Mouse (Mus musculus): ENCODE measurements around the gene Chfr.

GRCm38 (mm10) chr5:110220331-110220730 is 84.7 kb downstream of the Chfr start:
- TF ChIP-seq CTCF (IDR thresholded peaks at IDR 0.05) (no peak), EP300 (IDR thresholded peaks at IDR 0.05) (no peak)
